Mouse (Mus musculus): ENCODE data around the gene Ctcf.

The Ctcf gene

DNA sequence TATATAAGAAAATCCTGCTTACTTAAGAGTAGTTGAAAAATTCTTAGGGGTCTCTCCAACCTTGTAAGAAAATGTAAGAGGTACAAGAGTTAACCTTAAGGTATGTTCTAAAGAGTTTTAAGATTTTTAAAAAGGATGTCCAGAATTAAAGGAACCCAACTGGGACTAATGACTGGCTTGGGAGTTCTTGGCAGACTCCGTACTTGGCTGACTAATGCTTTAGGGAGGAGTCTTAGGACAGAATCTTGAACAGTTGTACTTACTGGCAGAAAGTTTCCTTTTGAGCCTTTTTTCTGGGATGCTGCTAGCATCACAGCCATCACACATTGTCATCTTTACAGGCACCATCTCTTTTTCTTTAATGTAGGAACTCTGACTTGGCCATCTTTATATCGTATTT is 4.1 kb downstream of the Ctcf start:
- in situ Hi-C loops (cut with MboI, MseI): no loop called here

DNA sequence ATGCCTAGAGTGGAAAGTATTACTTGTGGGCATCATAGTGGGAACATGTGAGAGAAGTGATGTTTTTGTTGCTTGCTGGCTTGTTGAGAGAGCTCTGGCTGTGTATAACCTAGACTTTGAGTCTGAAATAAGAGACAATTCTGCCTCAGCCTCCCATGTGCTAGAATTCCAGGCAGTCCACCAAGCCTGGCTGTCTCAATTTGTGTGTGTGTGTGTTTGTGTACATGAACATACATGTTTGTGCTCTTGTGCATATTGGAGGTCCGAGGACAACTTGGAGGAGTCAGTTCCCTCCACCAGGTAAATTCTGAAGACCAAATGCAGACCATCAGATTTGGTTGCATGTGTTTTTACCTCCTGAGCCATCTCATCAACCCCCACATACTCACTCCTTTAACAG is 8.8 kb downstream of the Ctcf start:
- in situ Hi-C loops (cut with MboI, MseI): no loop called here

DNA sequence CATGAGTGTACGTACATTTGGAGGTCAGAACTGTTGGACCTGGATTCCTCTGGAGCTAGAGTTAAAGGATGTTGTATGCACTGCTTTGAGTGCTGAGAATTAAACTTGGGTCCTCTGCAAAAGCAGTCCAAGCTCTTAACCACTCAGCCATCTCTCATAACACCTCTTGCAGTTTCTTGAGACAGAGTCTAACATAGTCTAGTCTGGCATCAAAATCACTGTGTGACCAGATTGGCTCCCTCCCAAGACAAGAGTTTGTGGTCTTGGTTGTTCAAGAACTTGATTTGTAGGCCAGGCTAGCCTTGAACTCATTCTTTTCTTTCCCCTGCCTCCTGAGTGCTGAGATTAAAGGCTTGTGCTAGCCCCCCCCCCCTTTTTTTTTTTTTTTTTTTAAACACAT is 12.6 kb downstream of the Ctcf start:
- in situ Hi-C loops (cut with MboI, MseI): no loop called here

DNA sequence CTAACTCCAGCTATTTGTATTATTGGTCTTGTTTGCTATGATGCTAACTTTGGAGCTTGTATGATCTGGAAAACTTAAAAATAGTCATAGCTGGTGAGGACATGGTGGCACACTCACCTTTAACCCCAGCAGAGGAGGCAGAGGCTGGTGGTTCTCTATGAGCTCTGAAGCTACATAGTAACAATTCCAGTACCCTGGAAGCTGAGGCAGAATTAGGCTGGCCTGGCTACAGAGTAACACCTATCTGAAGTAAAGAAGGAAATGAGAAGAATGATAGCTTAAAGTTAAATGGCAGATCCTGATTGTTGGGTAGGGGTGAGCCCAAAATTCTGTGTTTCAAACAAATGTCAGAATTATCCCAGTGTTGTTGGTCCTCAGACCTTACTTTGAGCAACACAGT is 21.3 kb downstream of the Ctcf start:
- in situ Hi-C loops (cut with MboI, MseI): loop anchor here (25.0 kb wide), 1 partner anchor 1255 kb away; no protein-coding TSS in a partner anchor

DNA sequence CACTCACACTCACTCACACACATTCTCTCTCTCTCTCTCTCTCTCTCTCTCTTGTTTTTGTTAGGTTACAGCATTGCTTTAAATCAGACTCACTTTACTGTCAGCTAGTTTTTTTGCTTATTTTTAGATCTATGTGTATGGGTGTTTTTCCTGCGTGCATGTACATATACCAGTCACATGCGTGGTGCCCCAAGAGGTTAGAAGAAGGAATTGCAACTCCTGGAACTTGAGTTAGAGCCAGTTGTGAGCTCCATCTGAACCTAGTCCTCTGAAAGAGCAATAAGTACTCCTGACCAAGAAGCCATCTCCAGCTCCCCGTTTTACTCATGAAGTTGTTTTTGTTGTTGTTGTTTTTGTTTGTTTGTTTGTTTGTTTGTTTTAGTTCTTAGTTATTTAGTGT is 24.8 kb downstream of the Ctcf start:
- in situ Hi-C loops (cut with MboI, MseI): loop anchor here (25.0 kb wide), 1 partner anchor 1251 kb away; no protein-coding TSS in a partner anchor

DNA sequence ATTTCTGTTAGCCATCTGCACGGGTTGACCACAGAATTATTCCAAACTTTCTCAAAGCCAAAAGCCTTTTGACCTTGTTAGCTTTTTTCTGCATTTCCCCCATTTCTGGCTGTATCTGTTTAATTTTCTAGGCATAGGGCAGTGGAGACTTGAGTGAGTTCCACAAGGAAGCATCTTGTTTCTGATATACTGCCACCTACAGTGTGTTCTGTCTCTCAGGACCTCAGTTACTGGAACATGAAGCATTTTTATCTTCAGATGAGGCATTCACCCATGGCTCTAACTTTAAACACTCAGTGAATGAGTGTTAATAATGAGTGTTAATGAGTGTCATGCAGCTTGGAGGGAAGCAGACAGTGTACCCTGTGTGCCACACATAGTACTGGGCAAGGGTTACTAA is 41.5 kb downstream of the Ctcf start:
- in situ Hi-C loops (cut with MboI, MseI): no loop called here

DNA sequence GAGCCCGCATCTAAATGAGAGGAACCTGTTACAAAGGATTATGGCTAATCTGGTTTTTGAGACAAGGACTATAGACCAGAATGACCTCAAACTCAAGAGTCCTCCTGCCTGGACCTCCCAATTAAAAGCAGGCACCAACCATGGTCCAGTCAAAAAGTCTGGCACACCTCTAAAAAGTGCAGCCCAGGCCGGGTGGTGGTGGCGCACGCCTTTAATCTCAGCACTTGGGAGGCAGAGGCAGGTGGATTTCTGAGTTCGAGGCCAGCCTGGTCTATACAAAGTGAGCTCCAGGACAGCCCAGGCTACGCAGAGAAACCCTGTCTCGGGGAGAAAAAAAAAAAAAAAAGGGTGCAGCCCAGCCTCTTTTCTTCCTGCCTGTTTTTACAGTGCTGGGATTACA is 49.0 kb downstream of the Ctcf start:
- in situ Hi-C loops (cut with MboI, MseI): loop anchor here (5.0 kb wide), 2 partner anchors 58 to 83 kb away; no protein-coding TSS in a partner anchor

DNA sequence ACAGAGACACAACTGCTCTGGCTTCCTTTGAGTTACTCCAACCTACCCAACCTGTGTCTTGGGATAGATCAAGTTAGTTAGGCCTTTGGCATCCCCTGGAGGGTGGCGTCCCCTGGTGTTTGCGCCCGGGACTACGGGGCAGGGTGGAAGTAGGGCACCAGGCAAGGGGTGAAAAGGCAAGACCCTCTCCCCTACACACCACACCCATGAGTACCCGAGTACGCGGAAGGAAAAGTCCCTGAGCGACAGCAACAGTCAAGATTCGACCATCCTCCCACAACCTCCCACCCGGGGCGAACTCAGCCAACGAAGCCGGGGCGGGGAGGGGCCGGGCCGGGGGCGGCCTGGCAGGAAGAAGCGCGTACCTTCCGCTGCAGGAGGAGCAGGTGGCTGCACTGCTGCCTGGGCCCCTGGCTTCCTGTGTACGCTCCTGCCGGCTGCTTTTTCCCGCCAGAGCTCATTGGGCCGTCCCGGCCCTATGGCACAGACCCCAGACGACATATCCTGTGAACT is 49.5 kb downstream of the Ctcf start, which contains the start of gene Carmil2:
Carmil2 (plus strand) TSS at position 479 of the 513 bp plus-strand sequence.
- in situ Hi-C loops (cut with MboI, MseI): loop anchor here (5.0 kb wide), 2 partner anchors 59 to 84 kb away; no protein-coding TSS in a partner anchor

DNA sequence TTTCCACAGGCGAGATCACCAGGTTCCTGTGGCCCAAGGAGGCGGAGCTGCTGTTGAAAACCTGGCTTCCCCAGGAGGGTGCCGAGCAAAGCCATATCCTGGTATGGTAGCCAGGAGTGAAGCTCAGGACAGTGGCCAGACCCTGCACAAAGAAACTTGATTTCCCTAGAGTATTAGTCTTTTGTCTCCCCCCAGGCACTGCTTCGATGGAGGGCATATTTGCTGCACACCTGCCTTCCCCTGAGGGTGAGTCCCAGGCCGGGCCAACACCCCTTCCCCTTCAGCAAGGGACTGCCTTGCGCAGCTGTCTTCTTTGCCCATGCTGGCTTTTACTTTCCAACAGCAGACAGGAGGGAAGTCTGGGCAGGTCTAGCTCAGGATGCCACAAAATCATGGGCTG is 50.2 kb downstream of the Ctcf start:
- in situ Hi-C loops (cut with MboI, MseI): loop anchor here (5.0 kb wide), 2 partner anchors 59 to 84 kb away; no protein-coding TSS in a partner anchor

DNA sequence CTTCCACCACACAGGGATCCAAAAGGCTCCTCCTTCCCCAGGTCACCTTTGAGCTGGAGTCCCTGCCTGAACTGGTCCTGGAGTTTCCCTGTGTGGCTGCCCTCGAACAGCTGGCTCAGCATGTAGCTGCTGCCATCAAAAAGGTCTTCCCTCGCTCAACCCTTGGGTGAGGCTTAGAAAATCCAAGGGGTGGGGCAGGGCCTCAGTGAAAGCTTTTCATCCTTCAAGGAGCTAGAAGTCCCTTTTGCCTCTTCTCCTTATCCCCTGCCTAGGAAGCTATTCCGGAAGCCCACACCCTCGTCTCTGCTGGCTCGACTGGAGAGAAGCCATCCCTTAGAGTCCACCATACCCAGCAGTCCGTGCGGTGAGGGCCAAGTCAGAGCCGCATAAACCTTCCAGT is 51.1 kb downstream of the Ctcf start:
- in situ Hi-C loops (cut with MboI, MseI): loop anchor here (5.0 kb wide), 2 partner anchors 60 to 85 kb away; no protein-coding TSS in a partner anchor

DNA sequence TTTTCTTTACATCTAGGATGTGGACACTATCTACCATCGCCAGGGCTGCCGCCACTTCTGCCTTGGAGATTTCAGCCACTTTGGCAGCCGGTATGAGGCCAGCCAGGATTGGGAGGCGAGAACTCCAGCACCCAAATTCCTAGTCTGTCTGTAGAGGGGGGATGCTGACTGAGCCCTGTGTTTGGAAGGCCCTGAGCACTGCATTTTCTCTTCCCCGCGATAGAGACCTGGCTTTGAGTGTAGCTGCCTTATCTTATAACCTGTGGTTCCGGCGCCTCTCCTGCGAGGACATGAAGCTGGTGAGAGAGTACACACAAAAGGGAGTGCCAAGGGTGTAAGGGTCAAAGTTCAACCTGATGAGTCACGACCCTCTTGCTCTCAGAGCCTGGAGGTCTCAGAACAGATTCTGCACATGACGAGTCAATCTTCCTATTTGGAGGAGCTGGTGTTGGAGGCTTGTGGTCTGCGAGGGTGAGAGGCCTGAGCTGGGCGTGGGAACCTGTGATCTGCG is 51.9 kb downstream of the Ctcf start:
- in situ Hi-C loops (cut with MboI, MseI): loop anchor here (5.0 kb wide), 2 partner anchors 61 to 86 kb away; no protein-coding TSS in a partner anchor

DNA sequence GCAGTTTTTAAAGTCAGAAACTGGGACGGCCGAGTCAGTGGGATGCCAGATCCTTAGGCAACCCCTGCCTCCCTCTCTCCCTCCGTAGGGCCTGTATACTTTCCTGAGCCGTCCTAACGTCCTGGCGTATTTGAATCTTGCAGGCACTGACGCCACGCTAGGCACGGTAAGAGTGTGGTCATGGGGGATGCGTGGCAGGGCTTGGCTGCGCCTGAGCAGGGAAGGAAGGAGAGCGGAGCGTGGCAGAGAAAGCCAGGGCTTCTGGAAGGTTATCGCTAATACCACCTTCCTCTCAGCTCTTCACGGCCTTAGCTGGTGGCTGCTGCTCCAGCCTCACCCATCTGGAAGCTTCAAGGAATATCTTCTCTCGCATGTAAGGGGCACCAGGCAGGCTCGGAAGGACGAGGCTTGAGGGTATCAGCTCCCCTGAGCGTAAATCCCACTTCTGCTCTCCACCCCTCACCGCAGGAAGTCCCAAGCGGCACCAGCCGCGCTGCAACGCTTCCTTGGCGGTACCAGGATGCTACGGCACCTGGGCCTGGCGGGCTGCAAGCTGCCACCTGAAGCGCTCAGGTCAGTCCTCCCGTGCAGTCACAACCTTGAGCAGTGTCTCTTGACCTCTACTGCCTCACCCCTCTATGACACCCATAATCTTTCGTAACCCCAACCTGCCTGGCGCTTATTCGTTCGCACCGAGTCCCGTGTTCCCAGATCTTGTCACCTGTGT is 53.1 kb downstream of the Ctcf start:
- in situ Hi-C loops (cut with MboI, MseI): loop anchor here (5.0 kb wide), 2 partner anchors 62 to 87 kb away; no protein-coding TSS in a partner anchor

DNA sequence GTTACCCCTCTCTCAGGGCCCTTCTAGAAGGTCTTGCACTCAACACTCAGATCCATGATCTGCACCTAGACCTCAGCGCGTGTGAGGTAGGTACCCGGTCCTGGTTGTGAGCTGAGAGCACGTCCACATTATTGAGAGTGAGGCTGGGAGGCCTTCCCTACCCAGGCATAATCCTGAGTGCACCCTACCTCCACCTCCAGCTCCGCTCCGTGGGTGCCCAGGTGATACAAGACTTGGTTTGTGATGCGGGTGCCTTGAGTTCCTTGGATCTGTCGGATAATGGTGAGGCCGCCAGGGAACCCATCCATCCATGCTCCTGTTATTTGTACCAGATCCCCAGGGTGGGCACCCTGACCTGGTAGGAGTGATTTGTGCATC is 53.6 kb downstream of the Ctcf start:
- in situ Hi-C loops (cut with MboI, MseI): loop anchor here (5.0 kb wide), 2 partner anchors 63 to 88 kb away; no protein-coding TSS in a partner anchor

DNA sequence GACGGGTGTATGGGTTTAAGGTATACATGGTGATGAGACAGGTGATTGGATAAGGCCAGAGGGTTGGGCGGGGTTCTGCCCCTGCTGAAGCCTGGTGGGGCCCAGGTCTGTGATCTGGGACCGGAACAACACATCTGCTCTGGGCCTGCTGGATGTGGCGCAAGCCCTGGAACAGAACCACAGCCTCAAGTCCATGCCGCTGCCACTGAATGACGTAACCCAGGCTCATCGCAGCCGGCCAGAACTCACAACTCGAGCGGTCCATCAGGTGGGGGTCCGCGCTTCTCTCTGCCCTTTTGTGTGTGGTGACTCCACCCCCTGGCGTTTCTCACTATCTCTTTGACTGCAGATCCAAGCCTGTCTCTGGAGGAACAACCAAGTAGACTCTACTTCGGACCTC is 54.6 kb downstream of the Ctcf start:
- in situ Hi-C loops (cut with MboI, MseI): no loop called here

DNA sequence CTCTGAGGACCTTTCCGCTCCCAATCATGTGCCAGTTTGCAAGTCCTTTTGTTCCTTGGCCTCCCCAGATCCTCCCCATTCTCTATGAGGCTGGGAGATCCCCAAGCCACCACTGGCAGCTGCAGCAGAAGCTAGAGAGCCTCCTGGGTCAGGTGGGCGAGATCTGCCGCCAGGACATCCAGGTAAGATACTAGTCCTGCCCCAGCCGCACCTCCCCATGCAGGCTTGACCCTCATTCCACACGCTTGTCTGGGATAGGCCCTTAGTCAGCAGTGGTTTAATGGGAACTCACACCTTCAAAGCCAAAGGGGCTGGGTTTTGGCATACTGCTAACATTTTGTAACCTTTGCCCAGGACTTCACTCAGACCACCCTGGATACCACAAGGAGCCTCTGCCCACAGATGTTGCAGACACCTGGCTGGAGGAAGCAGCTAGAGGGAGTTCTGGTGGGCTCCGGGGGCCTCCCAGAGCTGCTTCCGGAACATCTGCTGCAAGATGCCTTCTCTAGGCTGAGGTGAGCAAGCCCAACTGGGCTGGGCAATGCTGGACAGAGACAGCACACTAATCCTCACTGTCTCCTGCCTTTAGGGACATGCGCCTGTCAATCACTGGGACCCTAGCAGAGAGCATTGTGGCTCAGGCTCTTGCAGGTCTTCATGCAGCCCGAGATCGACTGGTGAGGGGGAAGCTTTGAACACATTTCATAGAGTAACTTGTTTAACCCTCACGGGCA is 56.2 kb downstream of the Ctcf start:
- in situ Hi-C loops (cut with MboI, MseI): no loop called here

DNA sequence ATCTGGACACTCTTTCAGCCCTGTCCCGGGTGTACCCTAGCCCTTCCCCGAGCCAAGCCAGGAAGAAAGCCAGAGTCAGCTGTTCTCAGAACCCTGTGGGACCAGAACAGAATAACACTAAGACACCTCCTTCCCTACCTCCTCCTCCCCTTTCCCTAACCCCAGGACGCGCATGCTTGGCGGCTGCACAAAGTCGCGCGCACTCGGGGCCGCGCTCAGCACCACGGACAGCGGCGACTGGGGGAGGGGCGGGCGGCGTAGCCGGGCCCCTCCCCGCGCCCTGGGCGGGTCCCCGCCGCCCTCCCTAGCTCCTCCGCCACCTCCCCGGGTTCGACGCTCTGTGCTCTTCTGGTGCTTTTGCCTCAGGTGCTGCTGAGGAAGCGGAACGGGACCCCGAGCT is 57.3 kb downstream of the Ctcf start:
- in situ Hi-C loops (cut with MboI, MseI): no loop called here

DNA sequence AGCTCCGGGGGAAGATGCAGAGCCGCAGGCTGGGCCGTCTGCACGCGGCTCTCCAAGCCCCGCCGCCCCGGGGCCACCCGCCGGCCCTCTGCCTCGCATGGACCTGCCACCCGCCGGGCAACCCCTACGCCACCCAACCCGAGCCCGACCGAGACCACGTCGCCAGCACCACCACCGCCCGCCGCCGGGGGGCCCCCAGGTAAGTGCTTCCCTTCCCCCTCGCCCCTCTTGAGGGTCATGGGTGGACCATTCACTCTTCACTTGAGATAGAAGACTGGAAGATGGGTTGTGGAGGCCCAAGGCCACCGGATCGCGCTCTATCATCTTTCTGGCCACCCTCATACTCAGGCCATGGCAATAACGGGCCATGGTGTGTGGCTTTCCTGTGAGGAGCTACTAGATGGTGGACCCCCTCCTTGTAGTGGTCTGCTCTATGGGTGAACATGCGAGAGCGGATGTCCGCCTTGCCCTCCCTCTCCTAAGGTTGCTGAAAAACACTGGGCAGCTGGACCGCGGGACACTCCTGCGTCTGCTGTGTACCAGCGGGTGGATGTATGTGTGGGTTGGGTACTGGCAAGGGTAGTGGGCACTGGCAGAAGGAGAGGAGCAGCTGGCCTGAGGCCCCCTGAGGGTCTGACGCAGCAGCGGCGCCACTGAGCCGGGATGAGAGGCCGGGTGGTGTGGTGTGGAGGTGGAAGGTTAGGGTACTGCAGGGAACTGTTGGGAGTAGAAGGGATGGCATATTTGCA is 57.9 kb downstream of the Ctcf start:
- in situ Hi-C loops (cut with MboI, MseI): no loop called here

DNA sequence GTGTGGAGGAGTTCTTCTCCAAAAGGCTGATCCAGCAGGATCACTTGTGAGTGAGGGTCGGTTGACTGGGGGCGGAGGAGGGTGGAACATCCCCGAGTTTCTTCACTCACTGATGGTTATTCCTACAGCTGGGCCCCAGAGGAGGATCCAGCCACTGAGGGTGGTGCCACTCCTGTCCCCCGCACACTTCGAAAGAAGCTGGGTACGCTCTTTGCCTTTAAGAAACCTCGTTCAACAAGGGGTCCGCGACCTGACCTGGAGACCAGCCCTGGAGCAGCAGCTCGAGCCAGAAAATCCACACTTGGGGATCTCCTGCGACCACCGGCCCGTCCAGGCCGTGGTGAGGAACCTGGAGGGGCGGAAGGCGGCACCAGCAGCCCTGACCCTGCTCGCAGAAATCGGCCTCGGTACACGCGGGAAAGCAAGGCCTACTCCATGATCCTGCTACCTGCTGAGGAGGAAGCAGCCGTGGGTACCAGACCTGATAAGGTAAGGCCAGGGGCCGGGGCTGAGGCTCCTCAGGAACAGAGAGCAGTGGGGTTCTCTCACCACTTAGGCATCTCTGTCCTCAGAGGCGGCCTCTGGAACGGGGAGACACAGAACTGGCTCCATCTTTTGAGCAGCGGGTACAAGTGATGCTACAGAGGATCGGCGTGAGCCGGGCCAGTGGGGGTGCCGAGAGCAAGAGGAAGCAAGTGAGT is 58.9 kb downstream of the Ctcf start:
- in situ Hi-C loops (cut with MboI, MseI): no loop called here

DNA sequence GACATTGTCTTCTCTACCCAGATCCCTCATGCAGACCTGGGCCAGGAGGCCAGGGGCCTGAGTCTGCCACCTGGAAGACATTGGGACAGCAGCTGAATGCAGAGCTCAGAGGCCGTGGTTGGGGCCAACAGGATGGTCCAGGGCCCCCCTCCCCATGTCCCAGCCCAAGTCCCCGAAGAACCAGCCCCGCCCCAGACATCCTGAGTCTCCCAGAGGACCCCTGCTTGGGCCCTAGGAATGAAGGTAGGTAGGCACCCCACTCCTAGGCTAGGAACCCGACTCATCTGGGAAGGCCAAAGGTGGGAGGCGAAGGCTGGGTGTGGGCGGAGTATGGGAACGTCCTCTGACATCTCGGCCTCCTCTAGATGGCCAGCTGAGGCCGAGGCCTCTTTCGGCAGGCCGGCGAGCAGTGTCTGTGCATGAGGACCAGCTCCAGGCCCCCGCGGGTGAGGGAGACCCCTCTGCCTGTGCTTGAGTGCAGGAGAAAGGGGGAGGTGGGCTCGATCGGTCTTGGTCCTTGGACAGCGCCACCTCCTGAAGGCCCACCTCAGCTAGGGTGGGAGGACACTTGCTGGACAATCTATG is 60.9 kb downstream of the Ctcf start:
- in situ Hi-C loops (cut with MboI, MseI): no loop called here

DNA sequence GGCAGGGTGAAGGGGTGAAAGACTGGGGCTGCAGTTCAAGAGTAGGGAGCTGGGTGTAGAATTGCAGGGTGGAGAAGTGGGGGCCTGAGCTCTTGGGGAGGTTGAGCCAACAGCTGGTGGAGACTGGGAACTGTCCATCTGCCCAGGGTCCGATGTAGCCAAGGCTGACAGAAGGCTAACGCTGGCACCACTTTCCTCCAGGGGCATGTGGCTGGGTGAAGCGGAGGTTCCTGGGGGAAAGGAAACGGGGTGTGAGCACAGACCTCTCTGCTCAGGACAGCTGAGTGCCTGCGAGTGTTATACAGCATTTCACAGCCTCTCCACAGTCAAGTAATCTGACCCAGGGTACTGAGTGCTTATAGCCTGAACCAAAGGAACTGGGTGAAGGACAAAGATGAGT is 62.4 kb downstream of the Ctcf start:
- in situ Hi-C loops (cut with MboI, MseI): no loop called here
